Mouse (Mus musculus): ENCODE data around the gene Olfr19. TPM values are rescaled to one million over a fixed set of nuclear protein-coding genes. Genes with fewer than 3 reads are reported as not detected.
"Not testable (repeated sequence)": the region's sequence is repeated elsewhere in the genome, so short reads cannot be mapped to it uniquely, and the experiment has no call there.

Olfr19 gene
- polyA plus RNA-seq (2012; ENCODE audit: insufficient read depth, insufficient read length, missing spikeins) = not detected in 2 replicates

DNA sequence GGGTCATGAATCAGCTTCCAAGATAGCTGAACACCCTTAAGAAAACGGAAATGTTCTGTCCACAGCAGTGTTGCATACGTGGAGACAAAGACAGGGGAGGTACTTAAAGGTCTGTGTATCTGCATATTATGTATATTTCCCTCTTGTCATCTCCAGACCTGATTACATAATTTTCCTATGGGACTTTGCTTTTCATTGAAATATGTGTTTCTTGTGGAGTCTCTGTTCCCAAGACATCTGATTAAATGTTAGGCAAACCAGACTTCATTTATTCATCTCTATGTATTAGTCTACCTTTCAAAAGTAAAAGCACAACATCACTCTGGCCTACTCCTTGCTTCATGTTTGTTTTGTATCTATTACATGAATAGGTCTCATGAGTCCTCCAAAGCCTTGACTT, at the start of gene Olfr19:
TSS of gene Olfr19 (minus strand) at position 101 of the 400 bp plus-strand sequence.
- no peak within 1 kb of the TSS for H3K4me3 ChIP-seq (ENCODE audit: insufficient read depth, low read length)
- TF ChIP-seq POLR2A (IDR thresholded peaks at IDR 0.05; ENCODE audit: borderline replicate concordance, low read depth, low read length) = no peak
- TF ChIP-seq CTCF (IDR thresholded peaks at IDR 0.05; ENCODE audit: low read depth, low read length) = no peak
- H3K27ac ChIP-seq (ENCODE audit: insufficient read depth, low read depth, low read length) = no peak within 1 kb of the TSS
- no peaks in the 10 kb centered on the region for H3K4me1 ChIP-seq (ENCODE audit: control insufficient read depth, insufficient read depth, low read length)

DNA sequence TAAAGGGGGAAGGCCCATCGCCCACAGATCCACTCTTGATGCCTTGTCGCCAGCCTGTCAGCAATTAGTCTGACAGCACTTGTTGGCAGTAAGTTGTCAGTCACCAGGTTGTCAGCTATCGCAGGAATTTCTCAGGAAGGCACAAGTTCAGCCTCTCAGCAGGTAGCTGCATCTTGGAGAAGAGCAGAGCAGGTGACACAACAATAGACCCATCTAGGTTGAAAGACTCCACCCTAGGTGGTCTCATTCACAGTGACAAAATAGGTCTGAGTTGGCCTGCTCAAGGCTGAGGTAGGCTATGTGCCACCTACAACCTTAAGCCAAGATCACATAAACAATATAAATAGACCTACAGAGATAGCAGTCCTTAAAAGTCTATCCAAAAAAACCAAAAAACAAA, 8.8 kb upstream of the Olfr19 start:
- TF ChIP-seq CTCF (IDR thresholded peaks at IDR 0.05; ENCODE audit: low read depth, low read length) (no peak), POLR2A (IDR thresholded peaks at IDR 0.05; ENCODE audit: borderline replicate concordance, low read depth, low read length) (no peak)
- H3K4me3 ChIP-seq (ENCODE audit: insufficient read depth, low read length) = no peak overlapping the region
- no peak overlapping the region for H3K27ac ChIP-seq (ENCODE audit: insufficient read depth, low read depth, low read length)
- H3K4me1 ChIP-seq (ENCODE audit: control insufficient read depth, insufficient read depth, low read length) = no peaks in the 10 kb centered on the region

DNA sequence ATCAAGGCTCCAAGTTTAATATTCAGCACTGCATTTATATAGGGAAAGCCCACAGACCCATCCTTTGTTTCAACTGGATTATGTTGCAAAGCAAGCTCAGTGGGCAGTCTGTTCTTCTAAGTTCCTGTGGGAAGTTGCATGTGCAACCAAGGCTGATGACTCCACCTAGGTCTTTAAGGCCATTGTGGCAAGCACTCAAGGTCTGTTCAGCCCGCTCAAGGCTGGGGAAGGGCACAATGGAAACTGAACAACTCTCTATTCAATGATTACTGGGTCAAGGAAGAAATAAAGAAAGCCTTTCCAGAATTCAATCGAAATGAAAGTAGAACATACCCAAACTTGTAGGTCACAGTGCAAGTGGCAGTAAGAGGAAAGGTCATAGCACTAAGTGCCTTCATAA, 7.8 kb upstream of the Olfr19 start:
- H3K27ac ChIP-seq (ENCODE audit: insufficient read depth, low read depth, low read length) = no peak overlapping the region
- TF ChIP-seq POLR2A (IDR thresholded peaks at IDR 0.05; ENCODE audit: borderline replicate concordance, low read depth, low read length) (no peak), CTCF (IDR thresholded peaks at IDR 0.05; ENCODE audit: low read depth, low read length) (no peak)
- no peak overlapping the region for H3K4me3 ChIP-seq (ENCODE audit: insufficient read depth, low read length)
- H3K4me1 ChIP-seq (ENCODE audit: control insufficient read depth, insufficient read depth, low read length) = no peaks in the 10 kb centered on the region

DNA sequence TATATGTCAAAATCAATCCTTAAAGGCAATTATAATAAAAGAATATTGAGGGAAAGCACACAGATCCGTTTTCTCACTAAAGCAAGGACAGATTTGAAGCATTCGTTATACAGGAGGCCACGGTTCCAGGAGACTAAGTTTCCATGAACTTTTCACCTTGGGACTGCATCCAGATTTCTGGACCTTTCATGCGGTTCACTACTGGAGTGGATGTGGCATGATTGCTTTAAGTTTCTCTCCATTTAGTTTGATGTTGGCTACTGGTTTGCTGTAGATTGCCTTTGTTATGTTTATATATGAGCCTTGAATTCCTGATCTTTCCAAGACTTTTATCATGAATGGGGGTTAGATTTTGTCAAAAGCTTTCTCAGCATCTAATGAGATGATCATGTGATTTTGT, 11.2 kb downstream of the Olfr19 start:
- no peak overlapping the region for H3K4me3 ChIP-seq (ENCODE audit: insufficient read depth, low read length)
- H3K27ac ChIP-seq (ENCODE audit: insufficient read depth, low read depth, low read length) = no peak overlapping the region
- TF ChIP-seq CTCF (IDR thresholded peaks at IDR 0.05; ENCODE audit: low read depth, low read length) = no peak
- no peak for TF ChIP-seq POLR2A (IDR thresholded peaks at IDR 0.05; ENCODE audit: borderline replicate concordance, low read depth, low read length)
- H3K4me1 ChIP-seq (ENCODE audit: control insufficient read depth, insufficient read depth, low read length) = no peaks in the 10 kb centered on the region

DNA sequence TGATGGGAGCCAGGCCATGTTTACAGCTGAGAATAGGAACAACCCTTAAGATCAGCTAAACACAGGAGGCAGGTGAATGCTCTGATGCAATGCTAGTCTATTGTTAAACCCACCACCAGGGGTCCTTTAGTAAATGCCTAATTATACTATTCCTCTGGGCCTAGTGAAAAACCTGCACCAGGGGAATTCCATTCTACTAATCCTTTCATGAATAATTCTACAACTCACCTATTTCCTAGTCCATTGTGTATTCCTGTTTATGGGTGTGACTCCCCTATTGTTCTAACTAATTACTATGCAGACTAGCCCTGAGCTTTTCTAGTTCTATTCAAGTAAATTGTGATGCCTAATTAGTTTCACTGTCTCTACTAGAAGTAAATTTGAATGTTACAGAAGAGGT, 11.7 kb downstream of the Olfr19 start:
- not testable (repeated sequence) for H3K4me1 ChIP-seq (ENCODE audit: control insufficient read depth, insufficient read depth, low read length); H3K27ac ChIP-seq (ENCODE audit: insufficient read depth, low read depth, low read length); H3K4me3 ChIP-seq (ENCODE audit: insufficient read depth, low read length)

DNA sequence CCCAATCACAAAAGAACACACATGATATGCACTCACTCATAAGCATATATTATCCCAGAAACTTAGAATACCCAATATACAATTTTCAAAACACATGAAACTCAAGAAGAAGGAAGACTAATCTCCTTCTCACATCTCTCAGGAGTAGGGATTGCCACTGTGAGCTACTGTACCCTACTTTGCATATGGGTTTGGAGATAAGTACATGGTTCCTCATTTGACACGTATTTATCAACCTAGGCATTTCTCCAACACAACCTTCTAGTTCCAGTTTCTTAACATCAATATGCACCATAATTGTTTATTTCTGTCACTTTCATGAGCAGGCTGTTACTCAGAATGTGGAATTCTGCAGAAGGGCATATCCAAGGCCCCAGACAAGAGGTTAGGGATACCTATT, 31.1 kb downstream of the Olfr19 start:
- TF ChIP-seq CTCF (IDR thresholded peaks at IDR 0.05; ENCODE audit: low read depth, low read length) (no peak), POLR2A (IDR thresholded peaks at IDR 0.05; ENCODE audit: borderline replicate concordance, low read depth, low read length) (no peak)
- no peaks in the 10 kb centered on the region for H3K4me1 ChIP-seq (ENCODE audit: control insufficient read depth, insufficient read depth, low read length)
- no peak overlapping the region for H3K27ac ChIP-seq (ENCODE audit: insufficient read depth, low read depth, low read length)
- H3K4me3 ChIP-seq (ENCODE audit: insufficient read depth, low read length) = no peak overlapping the region

DNA sequence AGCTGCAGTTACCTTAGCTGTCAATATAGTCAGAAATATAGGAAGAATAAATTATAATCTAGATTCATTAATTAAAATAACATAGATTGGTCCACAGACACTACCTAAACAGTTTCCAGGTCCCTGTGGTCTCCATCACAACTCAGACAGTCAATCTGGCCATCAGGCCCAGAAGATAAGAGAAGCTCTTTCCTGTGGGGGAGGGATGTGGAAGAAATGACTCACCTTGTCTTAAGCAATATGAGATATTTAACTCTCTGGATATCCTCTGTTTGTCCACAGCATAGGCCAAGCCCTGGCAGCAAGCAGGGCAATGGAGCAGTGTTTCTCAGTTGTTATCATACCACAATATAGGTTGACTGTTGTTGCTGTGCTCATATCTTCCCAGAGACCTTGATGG, 42.5 kb downstream of the Olfr19 start:
- H3K4me1 ChIP-seq (ENCODE audit: control insufficient read depth, insufficient read depth, low read length) = peaks cover 2% of the 10 kb centered on the region; the same call in 1 of the 2 replicates
- TF ChIP-seq CTCF (IDR thresholded peaks at IDR 0.05; ENCODE audit: low read depth, low read length) (no peak), POLR2A (IDR thresholded peaks at IDR 0.05; ENCODE audit: borderline replicate concordance, low read depth, low read length) (no peak)
- no peak overlapping the region for H3K4me3 ChIP-seq (ENCODE audit: insufficient read depth, low read length)
- H3K27ac ChIP-seq (ENCODE audit: insufficient read depth, low read depth, low read length) = no peak overlapping the region

Other genes with a start within 250 kb of the Olfr19 start
- gene Fgd4, start 75.9 kb downstream of the Olfr19 start, polyA plus RNA-seq (2012; ENCODE audit: insufficient read depth, insufficient read length, missing spikeins) = 90.8 and 97.9 TPM in 2 replicates
- gene Spag6l, start 153.1 kb upstream of the Olfr19 start, polyA plus RNA-seq (2012; ENCODE audit: insufficient read depth, insufficient read length, missing spikeins) = not detected in 2 replicates
- not detected in 2 replicates for gene Igll1, start 187.6 kb upstream of the Olfr19 start, polyA plus RNA-seq (2012; ENCODE audit: insufficient read depth, insufficient read length, missing spikeins)
- 46.0 and 54.6 TPM in 2 replicates for gene Top3b, start 194.3 kb upstream of the Olfr19 start, polyA plus RNA-seq (2012; ENCODE audit: insufficient read depth, insufficient read length, missing spikeins)
- gene Vpreb1, start 194.4 kb upstream of the Olfr19 start, polyA plus RNA-seq (2012; ENCODE audit: insufficient read depth, insufficient read length, missing spikeins) = 2.6 TPM in 1 of 2 replicates, not detected in the other
- gene Ppm1f, start 220.1 kb upstream of the Olfr19 start, polyA plus RNA-seq (2012; ENCODE audit: insufficient read depth, insufficient read length, missing spikeins) = 7.2 and 9.1 TPM in 2 replicates

All from bone marrow macrophage, adult 2 months (primary cell).